Mouse (Mus musculus): ENCODE measurements around the gene Anapc2. TPM values are rescaled to one million over a fixed set of nuclear protein-coding genes. Genes with fewer than 3 reads are reported as not detected.

The Anapc2 gene
- polyA plus RNA-seq (2015; fragmentation: Nextera tagmentation; extraction: Ambion mirVana) = 19.8 and 22.8 TPM in 2 replicates

DNA sequence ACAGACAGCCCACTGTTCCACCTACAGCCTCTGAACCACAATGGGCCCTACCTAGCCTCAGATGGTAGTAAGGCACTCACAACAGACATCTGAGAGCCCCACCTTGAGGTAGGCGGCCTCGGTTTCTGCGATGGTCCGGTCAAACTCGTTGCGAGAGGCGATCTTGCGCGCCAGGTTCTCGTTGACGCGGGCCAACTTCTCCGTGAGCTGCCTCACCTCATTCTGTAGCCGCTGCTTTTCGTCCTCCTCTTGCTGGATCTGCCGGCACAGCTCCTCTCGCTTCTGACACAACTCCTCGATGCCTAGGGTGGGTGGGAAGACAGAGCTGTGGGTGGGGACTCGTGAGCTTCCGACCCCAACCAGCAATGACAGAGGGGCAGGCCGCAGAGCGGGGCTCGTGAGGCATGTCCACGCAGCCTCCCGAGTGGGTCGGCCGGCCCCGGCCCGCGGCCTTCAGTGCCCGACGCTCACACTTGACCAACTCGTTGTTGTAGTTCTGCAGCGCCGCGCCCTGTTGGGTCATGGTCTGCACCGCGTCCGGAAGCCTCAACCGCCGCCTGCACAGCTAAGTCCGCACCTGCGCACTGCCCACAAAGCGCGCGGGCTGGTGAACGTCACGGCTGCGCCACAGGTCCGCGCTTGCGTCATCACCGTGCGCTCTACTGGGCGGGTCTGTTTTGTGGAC is at the start of gene Anapc2, which contains the start of gene Ssna1:
Gene Anapc2, plus strand, starts transcription at position 652 of the 685 bp plus-strand sequence.
Gene Ssna1, minus strand, starts transcription at position 612 of the 685 bp plus-strand sequence.
- ATAC-seq (peak; percentile 96), DNase-seq (peak; percentile 100)
- peak within 1 kb of the TSS; percentile 87 for H3K4me3 ChIP-seq (ENCODE audit: low read depth, low read length)
- H3K9ac ChIP-seq (replicated peaks) = peak within 1 kb of the TSS; percentile 89
- peaks cover 44% of the 10 kb centered on the region for H3K36me3 ChIP-seq (replicated peaks; ENCODE audit: insufficient read depth, low read length)
- WGBS (ENCODE audit: insufficient replicate concordance) = under 1% methylated on average over 54 of the region's 55 CpGs
- TF ChIP-seq CTCF (IDR thresholded peaks at IDR 0.05; ENCODE audit: low read depth) (peak; percentile 69), EP300 (IDR thresholded peaks at IDR 0.05; ENCODE audit: low read depth) (no peak; the same call in 1 of the 2 replicates)
- peak within 1 kb of the TSS; percentile 84 for H3K27ac ChIP-seq (ENCODE audit: low read depth)
- no peaks in the 10 kb centered on the region for H3K27me3 ChIP-seq (ENCODE audit: insufficient read depth, low read length)
- peak within 1 kb of the TSS; percentile 94 for H3K4me2 ChIP-seq (ENCODE audit: low read depth, low read length)
- H3K4me1 ChIP-seq (ENCODE audit: insufficient read depth) = peaks cover 32% of the 10 kb centered on the region
- no peaks in the 10 kb centered on the region for H3K9me3 ChIP-seq (ENCODE audit: low read length)

DNA sequence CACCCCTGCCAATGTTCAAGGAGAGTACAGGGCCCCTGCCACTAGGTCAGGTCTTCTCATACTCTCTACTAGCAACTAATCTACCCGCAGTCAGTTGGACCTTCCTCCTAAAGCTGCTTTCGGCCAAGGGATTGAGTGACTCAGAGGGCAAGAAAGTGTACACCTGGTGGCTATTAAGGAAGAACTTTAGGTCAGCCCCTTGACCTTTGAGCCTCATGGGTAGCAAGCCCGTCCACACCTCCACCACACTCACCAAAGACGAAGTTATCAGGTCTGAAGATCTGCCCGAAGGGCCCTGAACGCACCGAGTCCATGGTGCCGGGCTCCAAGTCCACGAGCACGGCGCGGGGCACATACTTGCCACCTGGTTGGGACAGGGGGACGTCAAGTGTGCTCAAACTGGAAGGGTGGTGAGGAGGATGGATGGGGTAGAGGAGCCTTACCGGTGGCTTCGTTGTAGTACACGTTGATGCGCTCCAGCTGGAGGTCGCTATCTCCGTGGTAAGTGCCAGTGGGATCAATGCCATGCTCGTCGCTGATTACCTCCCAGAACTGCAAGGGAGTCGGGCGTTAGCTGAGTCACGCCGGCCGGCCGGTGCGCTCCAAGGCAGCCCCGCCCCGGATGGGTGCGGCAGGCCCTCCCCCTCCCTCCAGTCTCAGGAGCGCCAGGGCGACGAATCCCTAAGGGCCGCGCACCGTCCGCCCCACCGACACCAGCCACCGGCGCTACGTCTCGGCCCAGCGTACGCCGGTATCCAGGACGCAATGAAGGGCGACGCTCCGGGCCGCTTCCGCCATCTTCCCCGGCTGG is 48.4 kb upstream of the Anapc2 start:
- no peaks in the 10 kb centered on the region for H3K9me3 ChIP-seq (ENCODE audit: low read length)
- no peaks in the 10 kb centered on the region for H3K27me3 ChIP-seq (ENCODE audit: insufficient read depth, low read length)
- TF ChIP-seq EP300 (IDR thresholded peaks at IDR 0.05; ENCODE audit: low read depth) (no peak), CTCF (IDR thresholded peaks at IDR 0.05; ENCODE audit: low read depth) (no peak)
- WGBS (ENCODE audit: insufficient replicate concordance) = 2% methylated on average over 53 of the region's 53 CpGs
- peak overlapping the region; percentile 84 for H3K9ac ChIP-seq (replicated peaks)
- peak; percentile 78 for ATAC-seq
- peak overlapping the region; percentile 99 for H3K27ac ChIP-seq (ENCODE audit: low read depth)
- peak overlapping the region; percentile 74 for H3K4me2 ChIP-seq (ENCODE audit: low read depth, low read length)
- peaks cover 13% of the 10 kb centered on the region for H3K36me3 ChIP-seq (replicated peaks; ENCODE audit: insufficient read depth, low read length)
- H3K4me3 ChIP-seq (ENCODE audit: low read depth, low read length) = peak overlapping the region; percentile 69
- peak; percentile 95 for DNase-seq
- peaks cover 19% of the 10 kb centered on the region for H3K4me1 ChIP-seq (ENCODE audit: insufficient read depth)

DNA sequence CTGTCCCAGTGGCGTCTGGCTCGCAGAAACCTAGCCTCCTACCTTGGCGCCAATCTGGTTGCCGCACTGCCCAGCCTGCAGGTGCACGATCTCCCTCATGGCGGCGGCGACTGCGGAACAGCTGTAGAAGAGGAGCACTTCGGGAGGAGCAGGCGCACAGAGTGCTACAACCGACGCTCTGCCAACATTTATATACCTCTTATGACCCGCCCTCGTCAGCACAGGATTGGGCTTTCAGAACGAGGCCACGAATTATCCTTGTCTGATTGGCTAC is 47.8 kb upstream of the Anapc2 start, which contains the start of gene Tubb4b:
Gene Tubb4b, minus strand, starts transcription at position 211 of the 274 bp plus-strand sequence.
- Histone ChIP-seq H3K27me3 (ENCODE audit: insufficient read depth, low read length) (no peaks in the 10 kb centered on the region), H3K4me3 (ENCODE audit: low read depth, low read length) (peak within 1 kb of the TSS; percentile 69), H3K36me3 (replicated peaks; ENCODE audit: insufficient read depth, low read length) (peaks cover 13% of the 10 kb centered on the region), H3K4me1 (ENCODE audit: insufficient read depth) (peaks cover 21% of the 10 kb centered on the region), H3K4me2 (ENCODE audit: low read depth, low read length) (peak within 1 kb of the TSS; percentile 74), H3K9me3 (ENCODE audit: low read length) (no peaks in the 10 kb centered on the region), H3K9ac (replicated peaks) (peak within 1 kb of the TSS; percentile 84), H3K27ac (ENCODE audit: low read depth) (peak within 1 kb of the TSS; percentile 99)
- TF ChIP-seq EP300 (IDR thresholded peaks at IDR 0.05; ENCODE audit: low read depth) = no peak
- peak; percentile 37 for TF ChIP-seq CTCF (IDR thresholded peaks at IDR 0.05; ENCODE audit: low read depth)
- no peak for ATAC-seq
- WGBS (ENCODE audit: insufficient replicate concordance) = 0% methylated on average over 17 of the region's 17 CpGs
- no peak for DNase-seq

DNA sequence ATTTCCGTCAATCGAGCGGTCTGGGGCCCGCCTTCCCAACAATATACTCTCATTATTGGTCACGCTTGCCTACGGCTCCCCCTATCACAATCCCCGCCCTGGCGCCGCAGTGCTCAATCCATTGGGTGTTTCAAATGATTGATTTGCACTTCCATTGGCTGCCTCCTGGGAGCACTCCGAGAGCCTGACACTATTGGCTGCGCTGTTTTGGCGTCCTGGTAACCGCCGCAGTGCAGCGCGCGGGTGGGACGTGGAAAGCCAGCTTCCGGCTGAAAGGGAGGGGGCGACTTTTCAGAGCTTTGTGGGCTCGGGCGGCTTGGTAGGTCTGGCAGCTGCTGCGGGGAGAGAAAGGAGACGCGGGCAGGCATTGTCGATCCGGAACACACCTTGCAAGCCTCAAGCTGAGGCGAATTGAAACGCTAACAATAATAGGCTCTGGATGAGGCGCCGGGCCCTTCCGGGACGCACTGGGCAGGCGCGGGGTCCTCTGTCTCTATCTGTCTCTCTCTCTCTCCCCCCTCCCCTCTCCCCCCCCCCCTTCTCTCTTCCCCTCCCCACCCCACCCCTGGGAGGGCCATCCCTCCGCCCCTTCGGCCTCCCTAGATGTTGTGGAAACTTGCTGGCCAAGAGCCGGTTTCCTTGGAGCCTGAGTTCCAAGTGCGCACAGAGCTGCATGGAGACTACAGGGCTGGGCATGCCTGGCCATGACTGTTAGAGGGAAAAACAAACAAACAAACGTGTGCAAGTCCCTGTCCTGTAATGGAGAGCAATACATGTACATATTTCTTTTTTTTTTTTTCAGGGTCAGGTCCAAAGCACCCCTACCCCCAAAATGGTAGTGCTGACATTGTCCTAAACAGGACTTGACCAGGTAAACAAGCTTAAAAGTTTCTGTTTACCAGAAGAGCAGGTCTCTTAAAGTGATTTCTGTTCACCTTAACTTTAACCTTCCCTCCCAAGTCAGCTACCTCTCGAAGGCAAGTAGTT is 47.2 kb upstream of the Anapc2 start:
- TF ChIP-seq CTCF (IDR thresholded peaks at IDR 0.05; ENCODE audit: low read depth) (peak; percentile 19; the same call in 1 of the 2 replicates), EP300 (IDR thresholded peaks at IDR 0.05; ENCODE audit: low read depth) (peak; percentile 79; the same call in 1 of the 2 replicates)
- Histone ChIP-seq H3K27ac (ENCODE audit: low read depth) (peak overlapping the region; percentile 90), H3K9ac (replicated peaks) (peak overlapping the region; percentile 76), H3K9me3 (ENCODE audit: low read length) (no peaks in the 10 kb centered on the region), H3K4me2 (ENCODE audit: low read depth, low read length) (peak overlapping the region; percentile 73), H3K4me3 (ENCODE audit: low read depth, low read length) (peak overlapping the region; percentile 69), H3K36me3 (replicated peaks; ENCODE audit: insufficient read depth, low read length) (peaks cover 13% of the 10 kb centered on the region), H3K27me3 (ENCODE audit: insufficient read depth, low read length) (no peaks in the 10 kb centered on the region), H3K4me1 (ENCODE audit: insufficient read depth) (peaks cover 21% of the 10 kb centered on the region)
- ATAC-seq = peak; percentile 89
- WGBS (ENCODE audit: insufficient replicate concordance) = 2% methylated on average over 41 of the region's 41 CpGs
- peak; percentile 96 for DNase-seq

DNA sequence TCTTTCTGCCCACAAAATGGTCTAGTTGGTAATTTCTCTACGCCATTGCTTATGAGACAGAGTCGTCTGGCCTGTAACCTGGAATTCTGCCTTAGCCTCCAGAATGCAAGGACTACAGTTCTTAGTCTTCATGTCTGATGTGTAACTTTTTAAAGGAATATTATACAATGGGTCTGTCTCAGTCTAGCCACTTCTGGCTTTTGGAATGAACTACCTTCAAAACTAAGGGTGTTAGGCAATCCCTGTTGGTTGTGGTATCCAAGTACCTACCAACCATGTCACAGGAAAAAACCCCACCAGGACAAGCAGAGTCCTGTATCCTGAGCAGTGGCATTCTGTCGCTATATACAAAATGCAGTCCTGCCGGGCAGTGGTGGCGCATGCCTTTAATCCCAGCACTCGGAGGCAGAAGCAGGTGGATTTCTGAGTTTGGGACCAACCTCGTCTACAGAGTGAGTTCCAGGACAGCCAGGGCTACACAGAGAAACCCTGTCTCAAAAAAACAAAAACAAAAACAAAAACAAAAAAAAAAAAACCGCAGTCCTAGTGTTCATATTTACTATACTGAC is 46.4 kb upstream of the Anapc2 start:
- Histone ChIP-seq H3K27me3 (ENCODE audit: insufficient read depth, low read length) (no peaks in the 10 kb centered on the region), H3K36me3 (replicated peaks; ENCODE audit: insufficient read depth, low read length) (peaks cover 13% of the 10 kb centered on the region), H3K9ac (replicated peaks) (peak overlapping the region; percentile 76), H3K4me1 (ENCODE audit: insufficient read depth) (peaks cover 21% of the 10 kb centered on the region), H3K4me2 (ENCODE audit: low read depth, low read length) (peak overlapping the region; percentile 73), H3K9me3 (ENCODE audit: low read length) (no peaks in the 10 kb centered on the region), H3K27ac (ENCODE audit: low read depth) (peak overlapping the region; percentile 90), H3K4me3 (ENCODE audit: low read depth, low read length) (peak overlapping the region; percentile 59)
- 82% methylated on average over 8 of the region's 8 CpGs for WGBS (ENCODE audit: insufficient replicate concordance)
- DNase-seq (no peak), ATAC-seq (no peak)
- TF ChIP-seq CTCF (IDR thresholded peaks at IDR 0.05; ENCODE audit: low read depth) (no peak), EP300 (IDR thresholded peaks at IDR 0.05; ENCODE audit: low read depth) (no peak)

All from liver, postnatal 0 days (tissue).